Mouse (Mus musculus) spleen, adult 2 months (tissue): ENCODE measurements around the gene Trpc4ap.

Experiments
- CTCF ChIP-seq: fragments of 200-500 bp; IDR thresholded peaks from 2 replicates; pipeline ENCODE4 v1.5.1; 2011; ENCODE audit warnings: mild to moderate bottlenecking, inconsistent platforms; ENCODE audit not compliant: insufficient read depth, insufficient read length, insufficient replicate concordance; ENCODE audit errors: extremely low read depth
- POLR2A ChIP-seq: fragments of 200-500 bp; IDR thresholded peaks from 2 replicates; pipeline ENCODE4 v1.6.1; 2011; ENCODE audit warnings: low read depth, low read length, inconsistent platforms

DNA sequence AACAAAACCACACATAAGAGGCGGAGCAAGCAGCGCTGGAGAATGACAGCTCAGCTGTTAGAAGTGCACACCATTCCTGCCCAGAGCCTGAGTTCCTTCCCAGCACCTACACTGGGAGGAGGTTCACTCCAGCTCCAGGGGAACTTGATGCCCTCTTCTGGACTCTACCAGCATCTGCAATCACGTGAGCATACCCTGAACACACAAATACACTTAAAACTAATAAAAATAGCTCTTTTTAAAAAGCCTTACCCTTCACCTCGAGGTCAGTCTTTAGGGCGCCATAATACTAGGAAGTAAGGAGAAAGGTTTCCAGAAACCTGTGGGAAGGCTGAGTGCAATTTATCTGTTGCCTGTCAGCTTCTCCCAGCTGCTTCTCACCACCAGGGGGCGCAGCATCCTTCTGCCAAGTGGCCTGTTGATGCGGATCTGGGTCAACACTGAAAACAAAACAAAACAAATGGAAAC is 3.9 kb upstream of the Trpc4ap start:
- TF ChIP-seq POLR2A (no peak), CTCF (peak; percentile 90; the same call in 1 of the 2 replicates)
